Mouse (Mus musculus) fibroblast of lung, adult 2 months (primary cell): ENCODE results near the gene Cdh4.

Experiments
- DNase-seq: peaks from one replicate; pipeline ENCODE4 v3.0.0-alpha.2; 2011; ENCODE audit warnings: low read depth

The Cdh4 gene

GRCm38 (mm10) chr2:179442191-179442540 is at the start of gene Cdh4:
TSS of gene Cdh4 (plus strand) at chr2:179442431.
- no peak for DNase-seq

GRCm38 (mm10) chr2:179395442-179395841 is 46.8 kb upstream of the Cdh4 start:
- DNase-seq = no peak

GRCm38 (mm10) chr2:179399645-179400249 is 42.5 kb upstream of the Cdh4 start:
- no peak for DNase-seq

- no peak for DNase-seq
Measured at GRCm38 (mm10) chr2:179410866-179411561, 31.2 kb upstream of the Cdh4 start.

- no peak for DNase-seq
Measured at GRCm38 (mm10) chr2:179412966-179413365, 29.3 kb upstream of the Cdh4 start.

- DNase-seq = no peak
Measured at GRCm38 (mm10) chr2:179414253-179414652, 28.0 kb upstream of the Cdh4 start.

- DNase-seq = no peak
Measured at GRCm38 (mm10) chr2:179414704-179415103, 27.5 kb upstream of the Cdh4 start.

GRCm38 (mm10) chr2:179415892-179416403 is 26.3 kb upstream of the Cdh4 start:
- DNase-seq = no peak

GRCm38 (mm10) chr2:179416587-179417227 is 25.5 kb upstream of the Cdh4 start:
- no peak for DNase-seq

- no peak for DNase-seq
Measured at GRCm38 (mm10) chr2:179425602-179426001, 16.6 kb upstream of the Cdh4 start.

- no peak for DNase-seq
Measured at GRCm38 (mm10) chr2:179428889-179429288, 13.3 kb upstream of the Cdh4 start.

GRCm38 (mm10) chr2:179440161-179440560 is 2.1 kb upstream of the Cdh4 start:
- no peak for DNase-seq

GRCm38 (mm10) chr2:179441086-179441485 is 1.1 kb upstream of the Cdh4 start:
- DNase-seq = no peak

- no peak for DNase-seq
Measured at GRCm38 (mm10) chr2:179441717-179442116, 514 bp upstream of the Cdh4 start.

- no peak for DNase-seq
Measured at GRCm38 (mm10) chr2:179442541-179443225, 452 bp downstream of the Cdh4 start.

GRCm38 (mm10) chr2:179443226-179443815 is 1.1 kb downstream of the Cdh4 start:
- no peak for DNase-seq

- no peak for DNase-seq
Measured at GRCm38 (mm10) chr2:179443959-179444358, 1.7 kb downstream of the Cdh4 start.

GRCm38 (mm10) chr2:179448256-179448655 is 6.0 kb downstream of the Cdh4 start:
- no peak for DNase-seq

GRCm38 (mm10) chr2:179449018-179449417 is 6.8 kb downstream of the Cdh4 start:
- DNase-seq = no peak

- no peak for DNase-seq
Measured at GRCm38 (mm10) chr2:179459196-179459595, 17.0 kb downstream of the Cdh4 start.

- DNase-seq = no peak
Measured at GRCm38 (mm10) chr2:179459606-179460005, 17.4 kb downstream of the Cdh4 start.

- DNase-seq = no peak
Measured at GRCm38 (mm10) chr2:179463514-179463913, 21.3 kb downstream of the Cdh4 start.
